Mouse (Mus musculus): ENCODE data around the gene 1600015I10Rik. TPM values are rescaled to one million over a fixed set of nuclear protein-coding genes. Genes with fewer than 3 reads are reported as not detected.
"Not testable (repeated sequence)": the region's sequence is repeated elsewhere in the genome, so short reads cannot be mapped to it uniquely, and the experiment has no call there.

The 1600015I10Rik gene
- polyA plus RNA-seq (2012; rRNA removed): not detected in 2 replicates
- not detected in 2 replicates for polyA plus RNA-seq (2014; fragmentation: Nextera tagmentation; extraction: Ambion mirVana)

DNA sequence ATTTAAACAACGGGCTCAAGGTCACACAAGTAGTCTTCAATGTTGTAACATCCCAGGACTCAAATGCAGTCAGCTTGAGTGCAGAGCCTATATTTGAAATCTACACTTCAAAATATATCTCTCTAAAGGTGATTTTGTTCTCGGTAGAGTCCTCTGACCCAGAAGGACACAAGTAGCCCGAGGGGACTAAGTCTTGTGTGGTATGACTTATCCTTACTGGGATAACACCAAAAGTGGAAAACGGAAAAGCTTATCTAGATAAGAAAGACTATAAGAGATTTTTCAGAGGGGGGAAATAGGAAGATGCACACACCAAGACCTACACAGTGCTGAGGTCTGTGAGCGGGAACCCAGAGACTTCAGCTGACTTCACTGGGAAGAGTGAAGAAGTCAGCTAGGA, at the start of gene 1600015I10Rik:
TSS of gene 1600015I10Rik (plus strand) at position 301 of the 400 bp plus-strand sequence.
- H3K36me3 ChIP-seq (replicated peaks; ENCODE audit: control insufficient read depth, insufficient read depth, low read depth): no peaks in the 10 kb centered on the region
- H3K9me3 ChIP-seq (ENCODE audit: control insufficient read depth, low read length): no peaks in the 10 kb centered on the region
- no peak within 1 kb of the TSS for H3K4me2 ChIP-seq (ENCODE audit: low read depth)
- H3K9ac ChIP-seq (replicated peaks): no peak within 1 kb of the TSS
- H3K4me3 ChIP-seq (ENCODE audit: insufficient read depth in 1 of 2, low read depth in 2 of 2, low read length in 2 of 2): no peak within 1 kb of the TSS
- no peaks in the 10 kb centered on the region for H3K4me1 ChIP-seq (replicated peaks; ENCODE audit: control insufficient read depth in 2 of 2, insufficient read depth in 2 of 2, low read length in 1 of 2)
- TF ChIP-seq CTCF (IDR thresholded peaks at IDR 0.05; ENCODE audit: low read depth) (no peak), EP300 (IDR thresholded peaks at IDR 0.05; ENCODE audit: low read depth) (no peak)
- no peak for DNase-seq (ENCODE audit: low read depth in 3 of 3, low spot score in 3 of 3)
- no peak for ATAC-seq (ENCODE audit: insufficient read depth)
- no peak within 1 kb of the TSS for H3K27ac ChIP-seq
- WGBS (ENCODE audit: insufficient replicate concordance): 58% methylated on average over 5 of the region's 5 CpGs
- no peaks in the 10 kb centered on the region for H3K27me3 ChIP-seq (ENCODE audit: control insufficient read depth, insufficient read depth, low read length)

- DNase-seq (ENCODE audit: low read depth in 3 of 3, low spot score in 3 of 3) (no peak), ATAC-seq (ENCODE audit: insufficient read depth) (no peak)
- H3K36me3 ChIP-seq (replicated peaks; ENCODE audit: control insufficient read depth, insufficient read depth, low read depth): no peaks in the 10 kb centered on the region
- TF ChIP-seq EP300 (IDR thresholded peaks at IDR 0.05; ENCODE audit: low read depth): no peak
- TF ChIP-seq CTCF (IDR thresholded peaks at IDR 0.05; ENCODE audit: low read depth): no peak
- no peak overlapping the region for H3K27ac ChIP-seq
- no peaks in the 10 kb centered on the region; a peak in 1 of 4 replicates for H3K4me1 ChIP-seq (replicated peaks; ENCODE audit: control insufficient read depth in 2 of 2, insufficient read depth in 2 of 2, low read length in 1 of 2)
- H3K27me3 ChIP-seq (ENCODE audit: control insufficient read depth, insufficient read depth, low read length): no peaks in the 10 kb centered on the region
- 12% methylated on average over 4 of the region's 4 CpGs for WGBS (ENCODE audit: insufficient replicate concordance)
- H3K4me2 ChIP-seq (ENCODE audit: low read depth): no peak overlapping the region
- H3K9ac ChIP-seq (replicated peaks): no peak overlapping the region
- no peaks in the 10 kb centered on the region for H3K9me3 ChIP-seq (ENCODE audit: control insufficient read depth, low read length)
- H3K4me3 ChIP-seq (ENCODE audit: insufficient read depth in 1 of 2, low read depth in 2 of 2, low read length in 2 of 2): no peak overlapping the region
Measured at GRCm38 (mm10) chr6:48894203-48894602, 35.5 kb upstream of the 1600015I10Rik start.

GRCm38 (mm10) chr6:48894938-48895818, 34.5 kb upstream of the 1600015I10Rik start:
- no peak for DNase-seq (ENCODE audit: low read depth in 3 of 3, low spot score in 3 of 3)

GRCm38 (mm10) chr6:48895941-48896340, 33.8 kb upstream of the 1600015I10Rik start:
- no peak for TF ChIP-seq EP300 (IDR thresholded peaks at IDR 0.05; ENCODE audit: low read depth)
- TF ChIP-seq CTCF (IDR thresholded peaks at IDR 0.05; ENCODE audit: low read depth): no peak
- Histone ChIP-seq H3K4me3 (ENCODE audit: insufficient read depth in 1 of 2, low read depth in 2 of 2, low read length in 2 of 2) (no peak overlapping the region), H3K36me3 (replicated peaks; ENCODE audit: control insufficient read depth, insufficient read depth, low read depth) (no peaks in the 10 kb centered on the region), H3K27me3 (ENCODE audit: control insufficient read depth, insufficient read depth, low read length) (no peaks in the 10 kb centered on the region), H3K4me2 (ENCODE audit: low read depth) (no peak overlapping the region), H3K4me1 (replicated peaks; ENCODE audit: control insufficient read depth in 2 of 2, insufficient read depth in 2 of 2, low read length in 1 of 2) (no peaks in the 10 kb centered on the region; a peak in 1 of 4 replicates), H3K9ac (replicated peaks) (no peak overlapping the region), H3K9me3 (ENCODE audit: control insufficient read depth, low read length) (no peaks in the 10 kb centered on the region), H3K27ac (no peak overlapping the region)
- 67% methylated on average over 5 of the region's 5 CpGs for WGBS (ENCODE audit: insufficient replicate concordance)
- DNase-seq (ENCODE audit: low read depth in 3 of 3, low spot score in 3 of 3): no peak
- ATAC-seq (ENCODE audit: insufficient read depth): no peak

More at GRCm38 (mm10) chr6:48894938-48895818, 34.5 kb upstream of the 1600015I10Rik start:
- no peak overlapping the region for H3K4me2 ChIP-seq (ENCODE audit: low read depth)
- ATAC-seq (ENCODE audit: insufficient read depth): no peak
- no peaks in the 10 kb centered on the region for H3K27me3 ChIP-seq (ENCODE audit: control insufficient read depth, insufficient read depth, low read length)
- 47% methylated on average over 8 of the region's 8 CpGs for WGBS (ENCODE audit: insufficient replicate concordance)
- H3K4me1 ChIP-seq (replicated peaks; ENCODE audit: control insufficient read depth in 2 of 2, insufficient read depth in 2 of 2, low read length in 1 of 2): no peaks in the 10 kb centered on the region; a peak in 1 of 4 replicates
- no peaks in the 10 kb centered on the region for H3K36me3 ChIP-seq (replicated peaks; ENCODE audit: control insufficient read depth, insufficient read depth, low read depth)
- no peaks in the 10 kb centered on the region for H3K9me3 ChIP-seq (ENCODE audit: control insufficient read depth, low read length)
- H3K9ac ChIP-seq (replicated peaks): no peak overlapping the region
- no peak for TF ChIP-seq EP300 (IDR thresholded peaks at IDR 0.05; ENCODE audit: low read depth)
- TF ChIP-seq CTCF (IDR thresholded peaks at IDR 0.05; ENCODE audit: low read depth): no peak
- H3K27ac ChIP-seq: no peak overlapping the region
- H3K4me3 ChIP-seq (ENCODE audit: insufficient read depth in 1 of 2, low read depth in 2 of 2, low read length in 2 of 2): no peak overlapping the region

GRCm38 (mm10) chr6:48896956-48897355, 32.7 kb upstream of the 1600015I10Rik start:
- Histone ChIP-seq H3K4me3 (ENCODE audit: insufficient read depth in 1 of 2, low read depth in 2 of 2, low read length in 2 of 2) (no peak overlapping the region), H3K27ac (no peak overlapping the region), H3K9me3 (ENCODE audit: control insufficient read depth, low read length) (no peaks in the 10 kb centered on the region), H3K27me3 (ENCODE audit: control insufficient read depth, insufficient read depth, low read length) (no peaks in the 10 kb centered on the region), H3K4me2 (ENCODE audit: low read depth) (no peak overlapping the region), H3K9ac (replicated peaks) (no peak overlapping the region), H3K36me3 (replicated peaks; ENCODE audit: control insufficient read depth, insufficient read depth, low read depth) (no peaks in the 10 kb centered on the region), H3K4me1 (replicated peaks; ENCODE audit: control insufficient read depth in 2 of 2, insufficient read depth in 2 of 2, low read length in 1 of 2) (no peaks in the 10 kb centered on the region; a peak in 1 of 4 replicates)
- WGBS (ENCODE audit: insufficient replicate concordance): 66% methylated on average over 5 of the region's 5 CpGs
- ATAC-seq (ENCODE audit: insufficient read depth) (no peak), DNase-seq (ENCODE audit: low read depth in 3 of 3, low spot score in 3 of 3) (no peak)
- TF ChIP-seq CTCF (IDR thresholded peaks at IDR 0.05; ENCODE audit: low read depth) (no peak), EP300 (IDR thresholded peaks at IDR 0.05; ENCODE audit: low read depth) (no peak)

- not testable (repeated sequence) for H3K9ac ChIP-seq (replicated peaks); H3K36me3 ChIP-seq (replicated peaks; ENCODE audit: control insufficient read depth, insufficient read depth, low read depth); H3K27me3 ChIP-seq (ENCODE audit: control insufficient read depth, insufficient read depth, low read length); H3K4me1 ChIP-seq (replicated peaks; ENCODE audit: control insufficient read depth in 2 of 2, insufficient read depth in 2 of 2, low read length in 1 of 2); H3K4me3 ChIP-seq (ENCODE audit: insufficient read depth in 1 of 2, low read depth in 2 of 2, low read length in 2 of 2); H3K4me2 ChIP-seq (ENCODE audit: low read depth); DNase-seq (ENCODE audit: low read depth in 3 of 3, low spot score in 3 of 3); ATAC-seq (ENCODE audit: insufficient read depth); H3K27ac ChIP-seq; H3K9me3 ChIP-seq (ENCODE audit: control insufficient read depth, low read length)
- WGBS (ENCODE audit: insufficient replicate concordance): 82% methylated on average over 11 of the region's 11 CpGs
Measured at GRCm38 (mm10) chr6:48901316-48901715, 28.4 kb upstream of the 1600015I10Rik start.
